Mouse (Mus musculus) spleen, postnatal 36 days (tissue): ENCODE results near the gene Gm20662.

ENCODE experiments used
- DNase-seq, 2 experiments: peaks; one replicate each; pipeline ENCODE4 v3.0.0; 2022; ENCODE audit warnings: low spot score in 2 of 2, mixed read lengths in 1 of 2

Gene Gm20662

GRCm38 (mm10) chr9:108053665-108054225 lies 57.6 kb downstream of the Gm20662 start:
- DNase-seq: no peak

- DNase-seq: no peak
These were observed 58.3 kb downstream of the Gm20662 start for GRCm38 (mm10) chr9:108054331-108055040.

DNA sequence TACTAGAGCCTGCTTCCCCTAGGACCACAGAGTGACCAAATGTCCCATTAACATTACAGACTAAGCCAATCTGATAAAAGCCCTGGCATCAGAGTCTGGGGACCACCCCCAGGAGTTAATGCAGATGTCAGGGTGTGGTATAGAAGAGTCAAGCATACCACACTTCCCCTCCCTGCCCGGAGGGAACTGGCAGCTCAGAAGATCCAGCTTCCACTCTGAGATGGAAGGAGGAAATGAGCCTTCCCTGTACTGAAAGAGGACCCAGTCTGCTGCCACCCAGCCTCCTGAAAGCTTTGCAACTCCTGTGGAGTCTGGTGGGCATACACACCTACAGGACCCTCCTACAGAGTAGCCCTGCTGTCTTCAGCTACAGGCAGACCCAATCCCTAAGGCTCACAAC lies 58.9 kb downstream of the Gm20662 start:
- DNase-seq: no peak

DNA sequence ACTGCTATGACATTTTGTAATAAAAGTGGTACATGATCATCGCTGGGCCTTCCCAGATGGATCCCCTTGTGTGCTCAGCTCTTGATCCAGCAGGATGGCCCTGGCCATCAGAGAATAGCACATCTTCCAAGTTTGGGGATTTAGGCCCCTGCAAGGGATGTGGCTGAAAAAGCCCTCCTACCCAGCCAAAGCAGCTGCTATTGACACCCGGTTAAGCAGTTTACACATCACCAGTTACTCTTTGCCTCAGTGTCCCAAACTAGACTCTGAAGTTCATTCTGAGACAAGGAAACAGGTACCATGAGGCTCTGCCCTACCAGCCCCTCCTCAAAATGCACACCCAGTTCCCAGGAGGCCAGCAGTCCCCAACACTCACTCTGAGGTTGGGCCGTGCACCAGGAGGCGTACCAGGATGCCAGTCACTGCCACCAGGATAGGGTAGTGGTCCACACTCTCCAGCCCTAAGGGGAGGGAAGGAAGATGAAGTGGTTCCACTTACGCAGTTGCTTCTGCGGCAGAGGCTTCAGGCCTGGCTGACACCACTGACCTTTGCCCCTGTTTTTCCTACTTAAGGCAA lies 59.6 kb downstream of the Gm20662 start:
- DNase-seq: no peak

DNA sequence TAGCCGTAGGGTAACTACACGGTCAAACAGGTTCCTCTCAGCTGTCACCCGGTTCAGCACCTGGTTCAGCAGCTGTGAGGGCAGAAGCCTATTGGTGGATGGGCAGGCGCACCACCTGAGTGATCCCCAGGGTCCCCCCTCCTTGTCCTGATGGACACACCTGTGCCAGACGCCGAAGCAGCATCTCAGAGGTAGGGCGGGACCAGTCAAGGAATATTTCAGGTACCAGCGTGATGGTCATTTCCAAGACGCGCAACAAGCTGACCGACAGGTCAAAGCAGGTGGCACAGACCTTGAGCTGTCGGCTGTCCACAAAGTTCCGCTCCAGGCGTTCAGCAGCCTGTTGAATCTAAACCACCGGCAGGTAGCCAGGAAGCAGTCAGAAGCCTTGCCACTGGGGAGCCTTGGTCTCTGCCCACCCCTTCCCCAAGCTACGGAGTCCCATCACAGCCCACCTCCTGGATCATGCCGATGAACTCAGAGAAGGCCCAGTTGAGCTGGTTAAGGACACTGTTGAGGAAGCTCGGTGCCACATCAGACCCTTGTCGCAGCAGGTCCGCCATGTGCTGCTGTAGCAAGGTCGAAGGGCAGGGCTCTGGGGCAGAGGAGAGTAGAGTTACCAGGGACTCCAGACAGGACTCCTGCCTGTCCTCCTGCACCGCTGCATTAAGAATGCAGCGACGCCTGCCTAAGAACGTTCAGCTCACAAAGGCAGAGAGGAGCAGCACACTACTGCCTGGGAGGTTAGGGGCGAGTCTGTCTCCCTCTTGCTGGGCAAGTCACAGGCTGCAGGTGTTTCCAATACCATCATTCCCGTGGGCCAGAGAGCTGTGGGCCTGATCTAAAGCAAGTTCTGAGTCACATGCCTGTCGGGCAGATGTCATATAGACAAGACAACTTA lies 60.5 kb downstream of the Gm20662 start:
- DNase-seq: no peak

GRCm38 (mm10) chr9:108057262-108057562 lies 61.1 kb downstream of the Gm20662 start:
- no peak for DNase-seq

DNA sequence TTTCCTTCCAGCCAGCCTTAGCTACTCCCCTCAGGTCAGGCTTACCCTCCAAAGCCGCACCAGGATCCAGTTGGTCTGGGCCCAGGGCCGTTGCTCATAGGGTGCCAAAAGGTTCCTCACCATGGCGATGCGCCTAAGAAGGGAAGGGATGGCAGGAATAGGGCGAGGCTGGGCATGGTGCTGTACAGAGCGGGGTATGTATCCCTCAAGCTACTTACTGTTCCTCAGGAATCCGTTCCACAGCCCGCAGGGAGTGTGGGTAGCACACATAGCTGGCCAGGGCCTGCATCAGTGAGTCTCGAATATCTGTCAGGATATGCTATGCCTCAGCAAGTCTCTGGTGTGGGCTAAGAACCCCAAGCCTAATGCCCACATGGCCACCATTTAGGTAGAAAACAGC lies 62.1 kb downstream of the Gm20662 start:
- no peak for DNase-seq

DNA sequence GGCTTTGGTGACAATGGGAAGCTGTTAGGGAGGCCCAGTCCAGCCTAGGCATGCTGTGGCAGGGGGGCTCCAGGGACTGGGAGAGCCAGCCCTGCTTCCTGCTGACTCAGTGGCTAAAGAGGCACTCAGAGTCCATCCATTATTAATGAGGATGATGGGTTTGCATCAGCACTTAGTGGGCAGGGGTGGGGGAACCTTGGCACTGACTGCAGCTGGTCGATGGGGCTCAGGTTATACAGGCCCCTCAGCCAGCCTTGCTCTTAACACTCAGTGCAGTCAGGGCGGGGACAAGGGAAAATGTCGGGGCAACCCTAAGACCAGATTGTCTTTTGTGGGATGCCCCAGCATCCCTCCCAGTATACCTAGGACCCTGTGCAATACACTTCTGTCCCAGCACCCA lies 66.0 kb downstream of the Gm20662 start:
- no peak for DNase-seq

- no peak for DNase-seq
These were observed 67.2 kb downstream of the Gm20662 start for GRCm38 (mm10) chr9:108063361-108063760.

- DNase-seq: peak; percentile 47 to 61
These were observed 69.4 kb downstream of the Gm20662 start for GRCm38 (mm10) chr9:108065491-108066011.

DNA sequence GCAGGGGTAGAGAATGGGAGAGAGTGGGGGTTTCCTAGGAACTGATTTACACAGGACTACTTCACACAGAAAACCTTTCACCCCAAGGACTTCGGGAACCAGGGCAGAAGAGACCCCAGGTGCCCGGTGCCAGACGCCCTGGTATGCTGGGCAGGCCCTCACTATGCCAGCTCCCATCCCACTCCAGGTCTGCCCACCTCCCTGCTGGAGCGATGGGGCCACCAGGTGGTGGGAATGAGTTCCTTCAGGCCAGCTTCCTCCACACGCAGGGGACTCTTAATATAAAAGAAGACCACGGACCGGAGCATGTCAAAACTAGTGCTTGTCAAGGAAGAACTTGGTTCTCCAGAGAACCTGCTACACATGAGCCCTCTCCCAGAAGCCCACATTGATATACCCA lies 71.0 kb downstream of the Gm20662 start:
- no peak for DNase-seq

- peak; percentile 65 to 72 for DNase-seq
These were observed 71.8 kb downstream of the Gm20662 start for GRCm38 (mm10) chr9:108067900-108068299.

- no peak for DNase-seq
These were observed 72.9 kb downstream of the Gm20662 start for GRCm38 (mm10) chr9:108069007-108069406.

DNA sequence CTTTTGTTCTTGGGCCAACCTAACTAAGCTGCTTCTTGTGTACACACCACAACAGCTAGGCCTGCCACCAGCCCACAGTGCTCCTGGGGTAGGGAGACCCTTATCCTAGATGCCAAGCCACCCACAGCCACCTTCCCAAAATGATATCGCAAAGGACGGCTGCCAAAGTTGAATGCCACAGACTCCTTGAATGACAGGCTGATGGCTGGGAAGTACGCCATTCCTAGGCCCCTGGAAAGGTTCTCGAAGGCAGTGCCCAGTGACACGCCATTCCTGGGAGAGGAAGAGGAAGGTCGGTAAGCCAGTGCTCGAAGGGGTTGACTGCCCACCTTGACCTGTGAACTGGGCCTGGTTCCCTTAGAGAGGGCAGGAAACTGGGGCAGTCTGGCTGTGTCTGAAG lies 73.4 kb downstream of the Gm20662 start:
- no peak for DNase-seq

DNA sequence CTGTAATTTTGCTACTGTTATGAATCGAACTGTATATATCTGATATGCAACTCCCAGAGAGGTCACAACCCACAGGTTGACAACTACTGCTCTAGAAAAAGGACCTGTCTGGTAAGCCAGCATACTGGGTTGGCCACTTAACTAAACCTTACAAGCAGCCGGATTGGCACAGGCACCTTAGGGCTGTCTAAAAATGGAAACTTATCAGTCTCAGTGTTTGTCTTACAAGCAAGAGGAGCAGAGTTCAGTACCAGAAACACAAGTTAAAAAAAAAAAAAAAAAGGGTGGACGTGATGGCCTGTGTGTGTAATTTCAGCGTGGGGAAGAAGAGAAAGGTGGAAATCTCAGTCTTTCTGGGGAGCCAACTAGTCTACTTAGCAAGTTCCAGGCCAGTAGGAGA lies 75.7 kb downstream of the Gm20662 start:
- no peak for DNase-seq

DNA sequence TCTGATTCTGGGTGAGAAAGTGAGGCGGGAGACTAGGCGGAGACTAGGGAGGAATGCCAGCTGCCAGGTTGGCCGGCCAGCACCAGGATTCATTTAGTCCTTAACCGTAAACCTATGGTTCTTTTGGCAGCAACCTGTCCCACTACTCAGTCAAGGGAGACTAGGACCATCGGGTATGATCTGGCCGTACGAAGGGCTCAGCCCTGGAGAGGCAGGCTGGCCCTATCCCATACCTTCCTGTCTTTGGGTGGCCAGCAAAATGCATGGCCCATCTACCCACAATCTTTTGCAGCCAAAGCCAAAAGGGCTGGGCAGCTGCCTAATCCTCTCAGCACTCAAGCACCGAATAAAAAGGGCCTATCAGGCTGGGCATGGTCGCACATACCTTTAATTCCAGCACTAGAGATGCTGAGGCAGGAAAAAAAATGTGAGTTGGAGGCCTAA lies 76.4 kb downstream of the Gm20662 start:
- no peak for DNase-seq

DNA sequence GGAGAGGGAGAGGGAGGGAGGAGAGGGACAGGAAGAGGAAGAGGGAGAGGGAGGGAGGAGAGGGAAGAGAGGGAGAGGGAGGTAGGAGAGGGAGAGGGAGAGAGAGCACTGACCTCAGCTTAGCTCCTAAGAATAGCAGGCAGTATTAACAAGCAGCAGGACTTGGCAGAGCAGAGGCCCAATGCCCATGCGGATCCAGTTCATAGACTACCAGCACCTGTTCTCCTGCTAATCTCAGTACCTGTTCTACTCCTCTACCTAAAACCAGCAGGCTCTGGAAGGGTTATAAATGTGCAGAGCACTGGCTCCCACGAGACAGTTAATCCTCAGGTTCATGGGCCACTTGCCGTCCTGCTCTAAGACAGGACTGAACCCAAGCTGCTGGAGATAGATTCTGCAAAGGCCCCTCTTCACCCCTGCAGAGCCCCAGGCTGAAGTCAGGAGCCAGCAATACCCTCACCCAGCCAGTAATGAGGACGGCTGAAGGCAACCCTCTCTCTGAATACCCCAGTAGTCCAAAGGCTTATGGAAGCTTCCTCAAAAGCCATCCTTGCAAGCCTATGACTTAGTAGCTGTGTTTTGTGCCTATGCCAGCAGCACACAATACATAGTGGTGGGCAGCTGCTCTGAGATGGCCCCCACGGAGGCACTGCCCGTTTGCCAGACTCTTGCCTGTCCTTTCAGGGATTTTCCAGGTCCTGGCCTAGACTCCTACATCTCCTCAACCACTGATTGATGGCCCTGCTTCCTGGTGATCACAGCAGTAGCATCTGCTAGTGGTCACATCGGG lies 77.2 kb downstream of the Gm20662 start:
- DNase-seq: no peak

DNA sequence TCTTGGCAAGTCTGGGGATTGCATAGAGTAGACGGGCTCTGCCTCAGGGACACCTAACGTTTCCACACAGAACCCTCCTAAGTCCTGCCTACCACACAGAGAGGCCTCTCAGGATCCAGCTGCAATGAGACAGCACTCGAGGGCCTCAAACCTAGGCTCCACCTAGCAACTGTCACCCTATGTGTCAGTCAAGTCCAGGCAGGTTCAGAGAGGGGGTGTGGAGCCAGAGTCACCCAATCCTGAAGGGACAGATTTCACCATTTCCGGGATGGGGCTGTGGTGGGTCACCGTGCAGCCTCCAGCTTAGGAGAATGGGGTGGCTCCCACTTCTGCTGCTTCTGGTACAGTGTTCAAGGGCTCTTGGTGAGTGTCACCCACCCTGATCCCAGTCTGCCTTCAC lies 84.0 kb downstream of the Gm20662 start, which contains the start of gene Mst1:
TSS of gene Mst1 (plus strand) at position 269 of the 400 bp plus-strand sequence.
- DNase-seq: peak; percentile 37 to 65

- DNase-seq: peak in 1 of 2 experiments; percentile 39
These were observed 86.4 kb downstream of the Gm20662 start for GRCm38 (mm10) chr9:108082549-108082948.

DNA sequence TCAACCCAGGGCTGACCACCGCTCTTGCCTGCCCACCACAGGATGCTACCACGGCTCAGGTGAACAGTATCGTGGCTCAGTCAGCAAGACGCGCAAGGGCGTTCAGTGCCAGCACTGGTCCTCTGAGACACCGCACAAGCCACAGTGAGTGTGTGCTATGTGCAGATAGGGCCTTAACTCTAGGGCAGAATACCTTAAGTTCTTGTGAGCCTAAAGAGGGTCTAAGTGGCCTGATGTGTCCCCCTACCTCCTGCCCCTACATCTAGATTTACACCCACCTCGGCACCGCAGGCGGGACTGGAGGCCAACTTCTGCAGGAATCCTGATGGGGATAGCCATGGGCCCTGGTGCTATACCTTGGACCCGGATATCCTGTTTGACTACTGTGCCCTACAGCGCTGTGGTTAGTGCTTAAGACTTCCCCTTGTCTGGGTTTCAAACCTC lies 86.9 kb downstream of the Gm20662 start, which contains the start of gene Rnf123:
TSS of gene Rnf123 (minus strand) at position 359 of the 444 bp plus-strand sequence.
- DNase-seq: peak; percentile 41 to 57

GRCm38 (mm10) chr9:108083561-108083960 lies 87.4 kb downstream of the Gm20662 start:
- DNase-seq: peak; percentile 45 to 60
